Mouse (Mus musculus): ENCODE results near the gene Man1c1. TPM values are rescaled to one million over a fixed set of nuclear protein-coding genes. Genes with fewer than 3 reads are reported as not detected.

Man1c1 gene
- total and polyA plus RNA-seq, 3 experiments, result 0.04 to 0.44 (median 0.20) TPM

GRCm38 (mm10) chr4:134663052-134663451, 41.0 kb downstream of the Man1c1 start:
- Histone ChIP-seq H3K4me2 (ENCODE audit: insufficient read depth, low read depth, poor library complexity, severe bottlenecking) (no peak overlapping the region), H3K27ac (ENCODE audit: insufficient read depth, low read depth) (no peak overlapping the region), H3K9me3 (replicated peaks; ENCODE audit: low read length) (no peaks in the 10 kb centered on the region), H3K4me3 (replicated peaks in 1 of 3; ENCODE audit: low read depth in 2 of 3, low read length in 2 of 3, poor library complexity in 1 of 3) (no peak overlapping the region), H3K36me3 (replicated peaks in 1 of 2; ENCODE audit: control insufficient read depth in 1 of 2, insufficient read depth in 1 of 2, low read length in 1 of 2) (no peaks in the 10 kb centered on the region), H3K27me3 (replicated peaks) (no peaks in the 10 kb centered on the region), H3K9ac (ENCODE audit: insufficient read depth, low read depth) (no peak overlapping the region), H3K79me2 (replicated peaks; ENCODE audit: control insufficient read depth, extremely low read depth, insufficient read depth, poor library complexity, severe bottlenecking) (no peaks in the 10 kb centered on the region), H3K4me1 (ENCODE audit: control insufficient read depth in 1 of 2, insufficient read depth in 2 of 2) (no peaks in the 10 kb centered on the region)
- in situ Hi-C loops (cut with MboI; ENCODE audit: low pct_ligation_motif_present, low pct_unique_long_range_greater_than_20kb, low sequenced_read_pairs) (no loop called here), dilution Hi-C loops (cut with MboI; ENCODE audit: extremely low pct_ligation_motif_present, extremely low pct_unique_long_range_greater_than_20kb, low sequenced_read_pairs) (no loop called here)
- TF ChIP-seq CHD2 (IDR thresholded peaks at IDR 0.05; ENCODE audit: low read length) (no peak), PAX5 (IDR thresholded peaks at IDR 0.05; ENCODE audit: low read length) (no peak), CHD1 (IDR thresholded peaks at IDR 0.05; ENCODE audit: low read depth, low read length) (no peak), MXI1 (IDR thresholded peaks at IDR 0.05; ENCODE audit: low read depth, low read length) (no peak), USF2 (conservative IDR thresholded peaks at IDR 0.05; ENCODE audit: low read depth, low read length) (no peak), CTCF (conservative IDR thresholded peaks at IDR 0.05 in 1 of 2, IDR thresholded peaks at IDR 0.05 in 1 of 2; ENCODE audit: low read depth in 2 of 2, low read length in 2 of 2) (no peak), NELFE (IDR thresholded peaks at IDR 0.05; ENCODE audit: low read depth, low read length) (no peak), ZNF384 (IDR thresholded peaks at IDR 0.05; ENCODE audit: low read depth, low read length) (no peak), NRF1 (IDR thresholded peaks at IDR 0.05; ENCODE audit: low read depth, low read length) (no peak), EP300 (IDR thresholded peaks at IDR 0.05; ENCODE audit: low read length) (no peak), HCFC1 (IDR thresholded peaks at IDR 0.05; ENCODE audit: low read depth, low read length) (no peak), ZC3H11A (IDR thresholded peaks at IDR 0.05; ENCODE audit: low read depth, low read length) (no peak), MEF2A (IDR thresholded peaks at IDR 0.05; ENCODE audit: borderline replicate concordance, low read depth, low read length) (no peak), JUN (IDR thresholded peaks at IDR 0.05; ENCODE audit: insufficient read depth, low read depth, low read length) (no peak), MYC (IDR thresholded peaks at IDR 0.05; ENCODE audit: low read depth, low read length) (no peak), KAT2A (IDR thresholded peaks at IDR 0.05; ENCODE audit: insufficient replicate concordance, low read length) (no peak)
- no peak for DNase-seq (ENCODE audit: extremely low read depth)

DNA sequence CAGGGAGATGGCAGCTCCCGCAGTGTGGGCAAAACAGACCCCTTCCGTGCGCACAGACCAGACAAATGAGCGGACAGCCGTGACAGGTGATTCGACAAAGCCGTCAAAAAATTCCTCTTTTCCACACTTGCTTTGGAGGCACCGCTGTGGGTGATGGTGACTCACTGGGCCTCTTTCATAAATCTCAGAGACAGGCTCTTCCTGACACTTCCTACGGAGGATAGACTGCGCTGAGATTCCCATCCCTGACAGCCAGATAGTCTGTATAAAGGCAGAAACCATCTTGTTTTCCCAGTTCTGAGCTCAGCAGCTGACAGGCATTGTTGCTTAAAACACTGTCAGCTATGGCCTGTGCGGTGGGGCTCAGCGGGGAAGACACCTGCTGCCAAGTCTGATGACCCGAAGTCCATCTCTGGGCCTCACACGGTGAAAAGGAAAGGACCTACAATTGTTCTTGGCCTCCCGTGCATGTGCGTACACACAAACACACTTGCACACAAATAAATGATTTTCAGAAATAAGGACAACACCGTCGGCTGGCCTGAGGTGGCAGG, 43.4 kb downstream of the Man1c1 start:
- no peak for TF ChIP-seq RAD21 (IDR thresholded peaks at IDR 0.05; ENCODE audit: low read depth, low read length)
- no peak for TF ChIP-seq CTCF (conservative IDR thresholded peaks at IDR 0.05 in 1 of 2, IDR thresholded peaks at IDR 0.05 in 1 of 2; ENCODE audit: low read depth in 2 of 2, low read length in 2 of 2)
- TF ChIP-seq ETS1 (conservative IDR thresholded peaks at IDR 0.05; ENCODE audit: low read depth, low read length), result no peak
- TF ChIP-seq ZNF384 (IDR thresholded peaks at IDR 0.05; ENCODE audit: low read depth, low read length), result no peak
- no peak for TF ChIP-seq JUND (conservative IDR thresholded peaks at IDR 0.05; ENCODE audit: low read depth, low read length)
- no peak for TF ChIP-seq MAFK (IDR thresholded peaks at IDR 0.05; ENCODE audit: insufficient replicate concordance, low read length)
- TF ChIP-seq BHLHE40 (IDR thresholded peaks at IDR 0.05; ENCODE audit: low read depth, low read length), result no peak
- TF ChIP-seq USF2 (conservative IDR thresholded peaks at IDR 0.05; ENCODE audit: low read depth, low read length), result no peak
- TF ChIP-seq SMC3 (IDR thresholded peaks at IDR 0.05; ENCODE audit: low read depth, low read length), result no peak
- no peak for TF ChIP-seq NELFE (IDR thresholded peaks at IDR 0.05; ENCODE audit: low read depth, low read length)
- no peak for TF ChIP-seq NRF1 (IDR thresholded peaks at IDR 0.05; ENCODE audit: low read depth, low read length)
- TF ChIP-seq USF1 (IDR thresholded peaks at IDR 0.05; ENCODE audit: low read depth, low read length), result no peak
- no peaks in the 10 kb centered on the region for H3K4me1 ChIP-seq (ENCODE audit: control insufficient read depth in 1 of 2, insufficient read depth in 2 of 2)
- dilution Hi-C loops (cut with MboI; ENCODE audit: extremely low pct_ligation_motif_present, extremely low pct_unique_long_range_greater_than_20kb, low sequenced_read_pairs) (no loop called here), in situ Hi-C loops (cut with MboI; ENCODE audit: low pct_ligation_motif_present, low pct_unique_long_range_greater_than_20kb, low sequenced_read_pairs) (no loop called here)
- H3K4me3 ChIP-seq (replicated peaks in 1 of 3; ENCODE audit: low read depth in 2 of 3, low read length in 2 of 3, poor library complexity in 1 of 3), result no peak overlapping the region
- no peak overlapping the region for H3K27ac ChIP-seq (ENCODE audit: insufficient read depth, low read depth)
- H3K27me3 ChIP-seq (replicated peaks), result no peaks in the 10 kb centered on the region
- no peak for DNase-seq (ENCODE audit: extremely low read depth)
- H3K36me3 ChIP-seq (replicated peaks in 1 of 2; ENCODE audit: control insufficient read depth in 1 of 2, insufficient read depth in 1 of 2, low read length in 1 of 2), result no peaks in the 10 kb centered on the region
- H3K9ac ChIP-seq (ENCODE audit: insufficient read depth, low read depth), result no peak overlapping the region
- no peaks in the 10 kb centered on the region for H3K9me3 ChIP-seq (replicated peaks; ENCODE audit: low read length)
- H3K4me2 ChIP-seq (ENCODE audit: insufficient read depth, low read depth, poor library complexity, severe bottlenecking), result no peak overlapping the region
- H3K79me2 ChIP-seq (replicated peaks; ENCODE audit: control insufficient read depth, extremely low read depth, insufficient read depth, poor library complexity, severe bottlenecking), result no peaks in the 10 kb centered on the region
